11 mouse cellular contexts compared by ENCODE assay signal in the genomic region with DNA sequence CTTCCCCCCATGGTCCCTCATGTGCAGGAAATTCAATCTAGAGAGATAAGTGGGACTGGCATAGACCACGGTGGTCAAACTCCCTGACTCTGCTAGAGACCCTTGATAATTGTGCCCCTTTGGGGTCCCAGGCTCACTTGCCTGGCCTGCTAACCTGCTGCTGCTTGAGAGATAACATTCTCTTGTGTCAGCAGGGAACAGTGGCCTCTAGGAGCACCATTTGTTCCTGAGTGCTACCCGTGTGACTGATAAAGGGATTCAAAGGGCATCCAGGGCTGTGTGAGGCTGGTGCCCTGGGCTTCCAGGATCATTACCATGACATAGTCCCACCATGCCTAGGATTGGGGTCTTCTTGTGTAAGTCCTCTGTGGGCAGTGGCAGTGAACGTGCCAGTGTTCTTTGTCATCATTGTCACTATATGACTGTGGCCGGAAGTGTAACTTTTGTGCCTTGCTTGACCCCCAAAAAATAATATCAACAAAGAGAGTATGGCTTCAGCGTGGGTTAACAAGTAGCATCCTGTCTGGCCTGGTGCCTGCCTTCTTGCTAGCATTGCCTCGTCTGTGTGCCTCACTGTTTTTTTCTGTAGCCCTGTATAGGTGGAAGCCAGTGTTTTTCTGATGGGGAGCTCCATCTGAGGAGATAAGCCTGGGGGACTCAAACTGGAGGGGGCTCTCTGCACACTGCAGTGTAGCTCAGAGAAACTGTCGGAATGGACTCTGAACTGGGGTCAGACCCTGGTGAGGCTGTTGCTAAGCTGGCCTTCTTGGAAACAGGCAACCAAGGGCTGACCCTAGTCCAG. TPM values are rescaled to one million over a fixed set of nuclear protein-coding genes. Genes with fewer than 3 reads are reported as not detected.
DNase-seq lines count a peak whose midpoint lies in the region; ATAC-seq and TF ChIP-seq lines count a peak whose summit lies in the region.
"Had no signal": no experiment of that assay in that cellular context is flagged by ENCODE, and none has a peak within 500 bp of the region (broad histone marks: within the 10 kb centered on the region; RNA-seq: fewer than 3 reads in every experiment).

No protein-coding gene starts in this region.

- intact Hi-C loops in heart, adult 2 months (cut with DNase I) = no loop called here
- intact Hi-C loops in heart, postnatal 36 days (cut with DNase I) = no loop called here

- peaks cover 8% of the 10 kb centered on the region for H3K79me2 ChIP-seq in heart, adult 2 months (replicated peaks; ENCODE audit: control insufficient read depth, insufficient read depth, low read length)
- peaks cover 85% of the 10 kb centered on the region for H3K79me2 ChIP-seq in CH12.LX (replicated peaks; ENCODE audit: control insufficient read depth, extremely low read depth, insufficient read depth, poor library complexity, severe bottlenecking)

- H3K9ac ChIP-seq in heart, adult 2 months (ENCODE audit: low read depth, low read length) = peak overlapping the region; percentile 55
- H3K9ac ChIP-seq in CH12.LX (ENCODE audit: insufficient read depth, low read depth) = peak overlapping the region; percentile 55
- H3K9ac ChIP-seq in heart, embryonic 15.5 days = 0 out of 2 replicates have a peak overlapping the region, but pooled peaks have one; percentile 5
- peak overlapping the region; percentile 57 for H3K9ac ChIP-seq in liver, postnatal 0 days (replicated peaks)
- H3K9ac ChIP-seq in hindbrain, postnatal 0 days (replicated peaks; ENCODE audit: low read length) = no peak overlapping the region; the same call in 1 of the 2 replicates

- H3K27me3 ChIP-seq in heart, adult 2 months (ENCODE audit: control insufficient read depth, insufficient read depth, low read length) = no peaks in the 10 kb centered on the region
- H3K27me3 ChIP-seq in CH12.LX (replicated peaks) = no peaks in the 10 kb centered on the region
- no peaks in the 10 kb centered on the region for H3K27me3 ChIP-seq in heart, embryonic 15.5 days
- H3K27me3 ChIP-seq in liver, postnatal 0 days (ENCODE audit: insufficient read depth, low read length) = no peaks in the 10 kb centered on the region
- no peaks in the 10 kb centered on the region for H3K27me3 ChIP-seq in hindbrain, postnatal 0 days (ENCODE audit: insufficient read depth, low read length)

- TF ChIP-seq RAD21 in CH12.LX (IDR thresholded peaks at IDR 0.05; ENCODE audit: low read depth, low read length) = no peak

- ATAC-seq in heart, embryonic 15.5 days (replicated peaks; ENCODE audit: insufficient number of reproducible peaks, insufficient read depth, low FRiP score, low read depth) = 0 out of 2 replicates have a peak, but pooled peaks have one; percentile 19
- peak; percentile 38 for ATAC-seq in liver, postnatal 0 days
- no peak for ATAC-seq in hindbrain, postnatal 0 days
- ATAC-seq: CD4-positive, CD25-positive, alpha-beta regulatory T cell, adult 4 months had no signal

- peak overlapping the region; percentile 28 for H3K4me3 ChIP-seq in heart, adult 2 months
- H3K4me3 ChIP-seq in CH12.LX (replicated peaks in 1 of 3; ENCODE audit: low read depth in 2 of 3, low read length in 2 of 3, poor library complexity in 1 of 3) = no peak overlapping the region
- no peak overlapping the region for H3K4me3 ChIP-seq in heart, embryonic 15.5 days
- H3K4me3 ChIP-seq in liver, postnatal 0 days (ENCODE audit: low read depth, low read length) = no peak overlapping the region; the same call in 1 of the 2 replicates
- no peak overlapping the region for H3K4me3 ChIP-seq in hindbrain, postnatal 0 days (ENCODE audit: low read length)

- H3K36me3 ChIP-seq in heart, adult 2 months (ENCODE audit: control insufficient read depth, insufficient read depth, low read length) = peaks cover 75% of the 10 kb centered on the region
- H3K36me3 ChIP-seq in CH12.LX (replicated peaks in 1 of 2; ENCODE audit: control insufficient read depth in 1 of 2, insufficient read depth in 1 of 2, low read length in 1 of 2) = peaks cover 84 to 90% of the 10 kb centered on the region in 2 experiments
- H3K36me3 ChIP-seq in heart, embryonic 15.5 days = peaks cover 34% of the 10 kb centered on the region
- peaks cover 36% of the 10 kb centered on the region for H3K36me3 ChIP-seq in liver, postnatal 0 days (replicated peaks; ENCODE audit: insufficient read depth, low read length)
- peaks cover 22% of the 10 kb centered on the region for H3K36me3 ChIP-seq in hindbrain, postnatal 0 days (ENCODE audit: insufficient read depth, low read length)

- DNase-seq in heart, adult 2 months = no peak
- no peak for DNase-seq in heart, postnatal 36 days
- no peak for DNase-seq in CH12.LX (ENCODE audit: extremely low read depth)
- no peak for DNase-seq in liver, postnatal 0 days
- no peak for DNase-seq in MN1 (ENCODE audit: low spot score)
- DNase-seq in ovary, adult 18-20 months (ENCODE audit: low spot score) = no peak
- DNase-seq in hindbrain, postnatal 0 days (ENCODE audit: low spot score) = no peak
- DNase-seq: gastrocnemius, postnatal 25 days; layer of hippocampus, adult 9-11 months had no signal

- dilution Hi-C loops in CH12.LX (cut with MboI; ENCODE audit: extremely low pct_ligation_motif_present, extremely low pct_unique_long_range_greater_than_20kb, low sequenced_read_pairs) = no loop called here

- no peak for TF ChIP-seq POLR2A in heart, adult 2 months (IDR thresholded peaks at IDR 0.05; ENCODE audit: insufficient read depth, low read depth, low read length)
- no peak for TF ChIP-seq POLR2A in CH12.LX (IDR thresholded peaks at IDR 0.05; ENCODE audit: low read depth, low read length)

- TF ChIP-seq EP300 in heart, adult 2 months (IDR thresholded peaks at IDR 0.05; ENCODE audit: insufficient read depth, low read depth, low read length) = peak; percentile 65; the same call in 1 of the 2 replicates
- no peak for TF ChIP-seq EP300 in CH12.LX (IDR thresholded peaks at IDR 0.05; ENCODE audit: low read length)
- peak; percentile 42; the same call in 1 of the 2 replicates for TF ChIP-seq EP300 in liver, postnatal 0 days (IDR thresholded peaks at IDR 0.05; ENCODE audit: low read depth)

- TF ChIP-seq CTCF in heart, adult 2 months (IDR thresholded peaks at IDR 0.05) = no peak
- no peak for TF ChIP-seq CTCF in CH12.LX (conservative IDR thresholded peaks at IDR 0.05 in 1 of 2, IDR thresholded peaks at IDR 0.05 in 1 of 2; ENCODE audit: low read depth in 2 of 2, low read length in 2 of 2)
- TF ChIP-seq CTCF in liver, postnatal 0 days (IDR thresholded peaks at IDR 0.05; ENCODE audit: low read depth) = no peak
- no peak for TF ChIP-seq CTCF in hindbrain, postnatal 0 days (IDR thresholded peaks at IDR 0.05; ENCODE audit: low read depth)

- no peaks in the 10 kb centered on the region for H3K9me3 ChIP-seq in CH12.LX (replicated peaks; ENCODE audit: low read length)
- no peaks in the 10 kb centered on the region for H3K9me3 ChIP-seq in heart, embryonic 15.5 days (replicated peaks)
- no peaks in the 10 kb centered on the region for H3K9me3 ChIP-seq in liver, postnatal 0 days (ENCODE audit: low read length)
- H3K9me3 ChIP-seq in hindbrain, postnatal 0 days (ENCODE audit: low read length) = no peaks in the 10 kb centered on the region

- in situ Hi-C loops in CH12.LX (cut with MboI; ENCODE audit: low pct_ligation_motif_present, low pct_unique_long_range_greater_than_20kb, low sequenced_read_pairs) = no loop called here

- peak overlapping the region; percentile 91 for H3K27ac ChIP-seq in heart, adult 2 months
- peak overlapping the region; percentile 85 for H3K27ac ChIP-seq in CH12.LX (ENCODE audit: insufficient read depth, low read depth)
- H3K27ac ChIP-seq in heart, embryonic 15.5 days = peak overlapping the region; percentile 74
- H3K27ac ChIP-seq in liver, postnatal 0 days (ENCODE audit: low read depth) = peak overlapping the region; percentile 87
- no peak overlapping the region for H3K27ac ChIP-seq in hindbrain, postnatal 0 days

- peak overlapping the region; percentile 21; the same call in 1 of the 2 replicates for H3K4me2 ChIP-seq in CH12.LX (ENCODE audit: insufficient read depth, low read depth, poor library complexity, severe bottlenecking)
- peak overlapping the region; percentile 34 for H3K4me2 ChIP-seq in heart, embryonic 15.5 days
- H3K4me2 ChIP-seq in liver, postnatal 0 days (ENCODE audit: low read depth, low read length) = peak overlapping the region; percentile 61
- no peak overlapping the region for H3K4me2 ChIP-seq in hindbrain, postnatal 0 days (ENCODE audit: low read depth, low read length)

- H3K4me1 ChIP-seq in heart, adult 2 months (ENCODE audit: control insufficient read depth, insufficient read depth, low read length) = peaks cover 59% of the 10 kb centered on the region
- peaks cover 63 to 94% of the 10 kb centered on the region in 2 experiments for H3K4me1 ChIP-seq in CH12.LX (ENCODE audit: control insufficient read depth in 1 of 2, insufficient read depth in 2 of 2)
- H3K4me1 ChIP-seq in heart, embryonic 15.5 days (replicated peaks) = peaks cover 60% of the 10 kb centered on the region
- H3K4me1 ChIP-seq in liver, postnatal 0 days (ENCODE audit: insufficient read depth) = peaks cover 73% of the 10 kb centered on the region
- no peaks in the 10 kb centered on the region; the same call in 1 of the 2 replicates for H3K4me1 ChIP-seq in hindbrain, postnatal 0 days (ENCODE audit: insufficient read depth, low read length)

- WGBS in heart, adult 2 months = 19% methylated on average over 7 of the region's 7 CpGs
- 37% methylated on average over 7 of the region's 7 CpGs for WGBS in heart, embryonic 15.5 days
- whole genome bisulfite sequencing in liver, postnatal 0 days (ENCODE audit: insufficient replicate concordance) = 29% methylated on average over 7 of the region's 7 CpGs
- 75% methylated on average over 7 of the region's 7 CpGs for WGBS in hindbrain, postnatal 0 days

RNA-seq across cellular contexts. Expression of a gene that starts 9.3 kb away (rescaled TPM):
- total RNA-seq in heart, adult 2 months (2021) = 100 to 1,000 TPM in 1 of 2 experiments, 10 to 100 TPM in 1; 98.0 to 120 TPM
- polyA plus RNA-seq in heart, adult 2 months (2012; rRNA removed) = 111 and 142 TPM in 2 replicates
- 100 to 1,000 TPM; 105 to 151 TPM for total RNA-seq in heart, postnatal 36 days (2021)
- total RNA-seq in CH12.LX (2012; rRNA removed) (231 and 400 TPM in 2 replicates), CH12.LX (2014; rRNA removed) (97.4 and 131 TPM in 2 replicates)
- polyA plus RNA-seq in CH12.LX (2012; ENCODE audit: insufficient read length, low read depth) = 245 and 301 TPM in 2 replicates
- polyA plus RNA-seq in heart, embryonic 15.5 days (2015; fragmentation: Nextera tagmentation; extraction: Ambion mirVana) = 54.1 and 66.8 TPM in 2 replicates
- polyA plus RNA-seq in liver, postnatal 0 days (2015; fragmentation: Nextera tagmentation; extraction: Ambion mirVana) = 36.4 and 36.9 TPM in 2 replicates
- 127 and 135 TPM in 2 replicates for total RNA-seq in hindbrain, postnatal 0 days (2014; rRNA removed)
- polyA plus RNA-seq in hindbrain, postnatal 0 days (2015; fragmentation: Nextera tagmentation; extraction: Ambion mirVana) = 76.5 and 77.5 TPM in 2 replicates

RNA-seq across cellular contexts. Expression of a gene that starts 20.4 kb away (rescaled TPM):
- 10 to 100 TPM; 11.7 to 13.9 TPM for total RNA-seq in heart, adult 2 months (2021)
- 7.0 and 7.7 TPM in 2 replicates for polyA plus RNA-seq in heart, adult 2 months (2012; rRNA removed)
- 10 to 100 TPM; 10.9 to 11.9 TPM for total RNA-seq in heart, postnatal 36 days (2021)
- 4.1 and 4.2 TPM in 2 replicates for total RNA-seq in CH12.LX (2012; rRNA removed)
- total RNA-seq in CH12.LX (2014; rRNA removed) = 0.65 and 0.79 TPM in 2 replicates
- polyA plus RNA-seq in CH12.LX (2012; ENCODE audit: insufficient read length, low read depth) = 2.3 and 2.6 TPM in 2 replicates
- polyA plus RNA-seq in heart, embryonic 15.5 days (2015; fragmentation: Nextera tagmentation; extraction: Ambion mirVana) = 0.30 and 0.60 TPM in 2 replicates
- polyA plus RNA-seq in liver, postnatal 0 days (2015; fragmentation: Nextera tagmentation; extraction: Ambion mirVana) = 0.27 and 0.35 TPM in 2 replicates
- total RNA-seq in hindbrain, postnatal 0 days (2014; rRNA removed) = 3.1 and 6.0 TPM in 2 replicates
- polyA plus RNA-seq in hindbrain, postnatal 0 days (2015; fragmentation: Nextera tagmentation; extraction: Ambion mirVana) = 0.29 and 0.33 TPM in 2 replicates

RNA-seq across cellular contexts. Expression of a gene that starts 44.4 kb away (rescaled TPM):
- total RNA-seq in heart, adult 2 months (2021) = 10 to 100 TPM; 20.5 to 24.5 TPM
- polyA plus RNA-seq in heart, adult 2 months (2012; rRNA removed) = 26.3 and 26.7 TPM in 2 replicates
- total RNA-seq in heart, postnatal 36 days (2021) = 10 to 100 TPM; 24.5 to 25.9 TPM
- 9.5 and 10.0 TPM in 2 replicates for total RNA-seq in CH12.LX (2012; rRNA removed)
- total RNA-seq in CH12.LX (2014; rRNA removed) = 2.3 and 2.8 TPM in 2 replicates
- polyA plus RNA-seq in CH12.LX (2012; ENCODE audit: insufficient read length, low read depth) = 9.4 and 13.9 TPM in 2 replicates
- polyA plus RNA-seq in heart, embryonic 15.5 days (2015; fragmentation: Nextera tagmentation; extraction: Ambion mirVana) = 6.7 and 10.0 TPM in 2 replicates
- 3.4 and 3.8 TPM in 2 replicates for polyA plus RNA-seq in liver, postnatal 0 days (2015; fragmentation: Nextera tagmentation; extraction: Ambion mirVana)
- 38.7 and 43.4 TPM in 2 replicates for total RNA-seq in hindbrain, postnatal 0 days (2014; rRNA removed)
- 7.6 and 8.9 TPM in 2 replicates for polyA plus RNA-seq in hindbrain, postnatal 0 days (2015; fragmentation: Nextera tagmentation; extraction: Ambion mirVana)

RNA-seq across cellular contexts. Expression of a gene that starts 48.9 kb away (rescaled TPM):
- total RNA-seq in heart, adult 2 months (2021) = 10 to 100 TPM; 13.9 to 14.0 TPM
- 19.4 and 19.6 TPM in 2 replicates for polyA plus RNA-seq in heart, adult 2 months (2012; rRNA removed)
- total RNA-seq in heart, postnatal 36 days (2021) = 10 to 100 TPM; 12.1 to 14.2 TPM
- total RNA-seq in CH12.LX (2012; rRNA removed) (42.9 and 43.0 TPM in 2 replicates), CH12.LX (2014; rRNA removed) (23.5 and 24.9 TPM in 2 replicates)
- 50.7 and 67.8 TPM in 2 replicates for polyA plus RNA-seq in CH12.LX (2012; ENCODE audit: insufficient read length, low read depth)
- polyA plus RNA-seq in heart, embryonic 15.5 days (2015; fragmentation: Nextera tagmentation; extraction: Ambion mirVana) = 36.1 and 50.6 TPM in 2 replicates
- 10.0 and 11.1 TPM in 2 replicates for polyA plus RNA-seq in liver, postnatal 0 days (2015; fragmentation: Nextera tagmentation; extraction: Ambion mirVana)
- 69.6 and 93.4 TPM in 2 replicates for total RNA-seq in hindbrain, postnatal 0 days (2014; rRNA removed)
- polyA plus RNA-seq in hindbrain, postnatal 0 days (2015; fragmentation: Nextera tagmentation; extraction: Ambion mirVana) = 57.8 and 59.5 TPM in 2 replicates

RNA-seq across cellular contexts. Expression of a gene that starts 50.2 kb away (rescaled TPM):
- total RNA-seq in heart, adult 2 months (2021) = 10 to 100 TPM; 34.8 to 35.1 TPM
- polyA plus RNA-seq in heart, adult 2 months (2012; rRNA removed) = 36.8 and 40.6 TPM in 2 replicates
- total RNA-seq in heart, postnatal 36 days (2021) = 10 to 100 TPM; 34.5 to 35.3 TPM
- total RNA-seq in CH12.LX (2012; rRNA removed) = 7.8 and 9.8 TPM in 2 replicates
- total RNA-seq in CH12.LX (2014; rRNA removed) = 2.8 and 3.0 TPM in 2 replicates
- polyA plus RNA-seq in CH12.LX (2012; ENCODE audit: insufficient read length, low read depth) = 3.4 and 4.1 TPM in 2 replicates
- polyA plus RNA-seq in heart, embryonic 15.5 days (2015; fragmentation: Nextera tagmentation; extraction: Ambion mirVana) = 21.4 and 28.1 TPM in 2 replicates
- polyA plus RNA-seq in liver, postnatal 0 days (2015; fragmentation: Nextera tagmentation; extraction: Ambion mirVana) = 3.2 and 3.8 TPM in 2 replicates
- total RNA-seq in hindbrain, postnatal 0 days (2014; rRNA removed) = 272 and 321 TPM in 2 replicates
- 149 and 160 TPM in 2 replicates for polyA plus RNA-seq in hindbrain, postnatal 0 days (2015; fragmentation: Nextera tagmentation; extraction: Ambion mirVana)
